Mouse (Mus musculus) hindbrain, embryonic 15.5 days (tissue): ENCODE data around the gene Iqcg. TPM values are rescaled to one million over a fixed set of nuclear protein-coding genes. Genes with fewer than 3 reads are reported as not detected.
"Not testable (repeated sequence)": the region's sequence is repeated elsewhere in the genome, so short reads cannot be mapped to it uniquely, and the experiment has no call there.

Experiments
- ATAC-seq: fragments of 200-750 bp; cut with Nextera tagmentation; 2 replicates; pipeline ENCODE4 v1.8.0; 2017; ENCODE audit warnings: low read depth, moderate number of reproducible peaks, moderate TSS enrichment; ENCODE audit not compliant: low FRiP score
- H3K27ac ChIP-seq: fragments of 300-500 bp; sonication (generic); replicated peaks from 2 replicates; pipeline ENCODE4 v1.5.1; 2015; ENCODE audit warnings: mild to moderate bottlenecking, inconsistent platforms
- H3K27me3 ChIP-seq: fragments of 300-500 bp; sonication (generic); 2 replicates; pipeline ENCODE4 v1.6.1; 2015; ENCODE audit warnings: control low read depth, inconsistent platforms
- H3K36me3 ChIP-seq: fragments of 300-500 bp; sonication (generic); 2 replicates; pipeline ENCODE4 v1.6.1; 2015; ENCODE audit warnings: control low read depth, inconsistent platforms
- H3K4me1 ChIP-seq: fragments of 300-500 bp; sonication (generic); replicated peaks from 2 replicates; pipeline ENCODE4 v1.6.1; 2015; ENCODE audit warnings: control low read depth, inconsistent platforms
- H3K4me2 ChIP-seq: fragments of 300-500 bp; sonication (generic); 2 replicates; pipeline ENCODE4 v1.6.1; 2015; ENCODE audit warnings: moderate library complexity, mild to moderate bottlenecking, inconsistent platforms
- H3K4me3 ChIP-seq: fragments of 300-500 bp; sonication (generic); 2 replicates; pipeline ENCODE4 v1.5.1; 2015; ENCODE audit warnings: mild to moderate bottlenecking, inconsistent platforms
- H3K9ac ChIP-seq: fragments of 300-500 bp; sonication (generic); 2 replicates; pipeline ENCODE4 v1.6.1; 2015; ENCODE audit warnings: inconsistent platforms
- H3K9me3 ChIP-seq: fragments of 300-500 bp; sonication (generic); 2 replicates; pipeline ENCODE4 v1.6.1; 2016; ENCODE audit warnings: control low read depth, inconsistent platforms
- WGBS: fragments of 180-500 bp; shearing (Covaris S2); methylation state at CpG from one replicate; pipeline ENCODE4 v1.1.7; 2015; 5-methylcytosine and 5-hydroxymethylcytosine counted together
- polyA plus RNA-seq: library from polyadenylated mRNA; unstranded; fragments of >200 nt; fragmentation: Nextera tagmentation; extraction: Ambion mirVana; gene quantifications from 2 replicates; pipeline ENCODE4 v1.2.1, GENCODE M21; 2015

Gene Iqcg
- polyA plus RNA-seq, 1 experiment from 2014 or later = 6.5 TPM

GRCm38 (mm10) chr16:33062682-33063131 lies 6.7 kb upstream of the Iqcg start:
- no peaks in the 10 kb centered on the region for H3K9me3 ChIP-seq
- peak overlapping the region; percentile 64 for H3K9ac ChIP-seq
- peak overlapping the region; percentile 83 for H3K27ac ChIP-seq
- peaks cover 39% of the 10 kb centered on the region for H3K36me3 ChIP-seq
- WGBS = under 1% methylated on average over 33 of the region's 35 CpGs
- peak overlapping the region; percentile 81 for H3K4me2 ChIP-seq
- H3K4me3 ChIP-seq = peak overlapping the region; percentile 70
- no peaks in the 10 kb centered on the region for H3K27me3 ChIP-seq
- ATAC-seq = no peak
- H3K4me1 ChIP-seq = peaks cover 33% of the 10 kb centered on the region

GRCm38 (mm10) chr16:33062024-33062681 lies 6.1 kb upstream of the Iqcg start, which contains the start of gene Lmln:
Gene Lmln (plus strand): TSS chr16:33062521.
- Histone ChIP-seq H3K4me3 (peak within 1 kb of the TSS; percentile 70), H3K27ac (peak within 1 kb of the TSS; percentile 83), H3K4me2 (peak within 1 kb of the TSS; percentile 81), H3K4me1 (peaks cover 38% of the 10 kb centered on the region), H3K36me3 (peaks cover 39% of the 10 kb centered on the region), H3K27me3 (no peaks in the 10 kb centered on the region), H3K9ac (peak within 1 kb of the TSS; percentile 64), H3K9me3 (no peaks in the 10 kb centered on the region)
- WGBS = under 1% methylated on average over 58 of the region's 64 CpGs
- peak; percentile 97 for ATAC-seq

DNA sequence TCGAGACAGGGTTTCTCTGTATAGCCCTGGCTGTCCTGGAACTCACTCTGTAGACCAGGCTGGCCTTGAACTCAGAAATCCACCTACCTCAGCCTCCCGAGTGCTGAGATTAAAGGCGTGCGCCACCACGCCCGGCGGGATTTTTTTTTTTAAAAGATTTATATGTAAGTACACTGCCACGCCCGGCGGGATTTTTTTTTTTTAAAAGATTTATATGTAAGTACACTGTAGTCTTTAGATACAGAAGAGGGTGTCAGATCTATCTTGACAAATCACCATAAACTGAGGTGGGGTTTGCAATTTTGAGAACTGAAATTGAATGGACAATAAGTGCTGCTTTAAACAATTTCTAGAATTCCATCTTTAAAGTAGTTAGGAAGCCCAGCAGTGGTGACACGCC lies 5.4 kb upstream of the Iqcg start:
- H3K9ac ChIP-seq = peak overlapping the region; percentile 64; the same call in 1 of the 2 replicates
- no peak for ATAC-seq
- H3K9me3 ChIP-seq = no peaks in the 10 kb centered on the region
- H3K4me2 ChIP-seq = peak overlapping the region; percentile 81
- H3K4me3 ChIP-seq = peak overlapping the region; percentile 70; the same call in 1 of the 2 replicates
- peaks cover 31% of the 10 kb centered on the region for H3K36me3 ChIP-seq
- no peaks in the 10 kb centered on the region for H3K27me3 ChIP-seq
- 51% methylated on average over 11 of the region's 11 CpGs for WGBS
- peak overlapping the region; percentile 83 for H3K27ac ChIP-seq
- peaks cover 39% of the 10 kb centered on the region for H3K4me1 ChIP-seq

DNA sequence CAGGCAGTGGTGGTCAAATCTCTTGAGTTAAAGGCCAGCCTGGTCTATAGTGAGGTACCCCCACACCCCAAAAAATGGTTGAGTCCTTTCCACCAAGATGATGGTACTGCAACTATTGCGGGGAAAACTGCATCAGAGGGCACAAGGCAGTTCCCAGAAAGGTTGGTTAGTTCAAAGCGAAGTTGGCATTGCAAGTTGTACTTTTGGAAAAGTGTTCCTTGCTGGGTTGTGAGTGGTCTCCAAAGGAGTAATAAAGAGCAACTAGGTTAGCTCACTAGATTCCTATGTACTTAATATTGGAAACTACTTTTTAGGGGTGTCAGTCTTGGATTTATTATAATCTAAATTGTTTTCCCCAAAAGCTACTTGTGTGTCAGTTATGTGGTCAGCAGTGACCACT lies 4.9 kb upstream of the Iqcg start:
- no peaks in the 10 kb centered on the region for H3K27me3 ChIP-seq
- H3K9ac ChIP-seq = no peak overlapping the region
- no peak overlapping the region for H3K27ac ChIP-seq
- 74% methylated on average over 2 of the region's 2 CpGs for WGBS
- ATAC-seq = no peak
- no peak overlapping the region for H3K4me2 ChIP-seq
- H3K4me1 ChIP-seq = peaks cover 39% of the 10 kb centered on the region
- peaks cover 30% of the 10 kb centered on the region for H3K36me3 ChIP-seq
- H3K9me3 ChIP-seq = no peaks in the 10 kb centered on the region
- H3K4me3 ChIP-seq = no peak overlapping the region

- Histone ChIP-seq H3K4me1 (peaks cover 43% of the 10 kb centered on the region), H3K9ac (no peak overlapping the region), H3K4me3 (no peak overlapping the region)
Measured at GRCm38 (mm10) chr16:33059471-33059870, 3.5 kb upstream of the Iqcg start.

DNA sequence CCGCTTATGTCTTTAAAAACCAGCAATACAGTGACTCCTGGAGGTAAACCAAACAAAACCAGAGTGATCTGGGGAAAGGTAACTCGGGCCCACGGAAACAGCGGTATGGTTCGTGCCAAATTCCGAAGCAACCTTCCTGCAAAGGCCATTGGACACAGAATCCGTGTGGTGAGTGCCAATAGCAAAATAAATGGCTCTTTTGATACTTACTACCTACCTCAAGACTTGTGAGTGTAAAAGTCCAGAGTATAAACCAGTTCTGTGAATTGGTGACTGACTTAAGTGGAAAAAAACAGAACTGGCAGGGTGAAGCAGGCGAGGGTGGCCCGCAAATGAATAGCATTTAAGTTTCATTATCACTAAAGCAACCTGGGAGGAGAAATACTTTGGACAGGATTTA lies 2.6 kb upstream of the Iqcg start:
- H3K9ac ChIP-seq, H3K27ac ChIP-seq, H3K27me3 ChIP-seq, H3K4me2 ChIP-seq, ATAC-seq, H3K9me3 ChIP-seq, H3K4me3 ChIP-seq: not testable (repeated sequence)
- Histone ChIP-seq H3K4me1 (peaks cover 38% of the 10 kb centered on the region), H3K36me3 (peaks cover 30% of the 10 kb centered on the region)
- WGBS = 90% methylated on average over 9 of the region's 9 CpGs

More at GRCm38 (mm10) chr16:33059471-33059870, 3.5 kb upstream of the Iqcg start:
- Histone ChIP-seq H3K27me3 (no peaks in the 10 kb centered on the region), H3K27ac (no peak overlapping the region), H3K4me2 (no peak overlapping the region), H3K36me3 (peaks cover 30% of the 10 kb centered on the region), H3K9me3 (no peaks in the 10 kb centered on the region)
- no peak for ATAC-seq
- WGBS = 83% methylated on average over 1 of the region's 1 CpGs

GRCm38 (mm10) chr16:33058033-33058432 lies 2.0 kb upstream of the Iqcg start:
- H3K9ac ChIP-seq = no peak overlapping the region
- H3K27me3 ChIP-seq = no peaks in the 10 kb centered on the region
- H3K36me3 ChIP-seq = peaks cover 30% of the 10 kb centered on the region
- peaks cover 32% of the 10 kb centered on the region for H3K4me1 ChIP-seq
- H3K4me2 ChIP-seq = peak overlapping the region; percentile 79
- 93% methylated on average over 16 of the region's 16 CpGs for whole genome bisulfite sequencing
- H3K27ac ChIP-seq = no peak overlapping the region
- 0 out of 2 replicates have a peak overlapping the region, but pooled peaks have one; percentile 2 for H3K4me3 ChIP-seq
- no peak for ATAC-seq
- no peaks in the 10 kb centered on the region for H3K9me3 ChIP-seq

DNA sequence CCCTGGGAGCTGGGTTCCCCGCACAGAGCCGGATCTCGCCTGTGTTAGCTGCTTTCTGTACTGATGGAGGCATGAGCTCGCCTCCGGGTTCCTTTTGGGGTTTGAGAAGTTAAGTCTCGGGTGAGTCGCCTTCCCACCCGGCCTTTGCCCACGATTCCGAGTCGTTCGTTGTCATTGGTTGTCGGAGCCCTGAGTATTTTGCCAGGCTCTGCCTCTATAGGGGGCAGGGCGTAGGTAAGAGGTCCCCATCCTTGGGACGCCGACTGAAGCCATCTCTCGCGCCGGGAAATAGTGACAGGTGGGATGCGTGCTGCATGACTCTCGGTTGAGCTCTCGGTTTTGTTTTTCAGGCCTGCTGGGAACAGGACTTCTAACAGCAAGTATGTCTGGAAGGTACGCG lies 768 bp upstream of the Iqcg start:
- Histone ChIP-seq H3K27ac (peak overlapping the region; percentile 88), H3K27me3 (no peaks in the 10 kb centered on the region), H3K4me1 (peaks cover 27% of the 10 kb centered on the region), H3K9me3 (no peaks in the 10 kb centered on the region), H3K36me3 (peaks cover 30% of the 10 kb centered on the region), H3K9ac (peak overlapping the region; percentile 90), H3K4me3 (peak overlapping the region; percentile 82), H3K4me2 (peak overlapping the region; percentile 79)
- ATAC-seq = peak; percentile 3; the same call in 1 of the 2 replicates
- under 1% methylated on average over 24 of the region's 24 CpGs for WGBS

- ATAC-seq = peak; percentile 56
- Histone ChIP-seq H3K4me2 (peak overlapping the region; percentile 79), H3K36me3 (peaks cover 25% of the 10 kb centered on the region), H3K9me3 (no peaks in the 10 kb centered on the region), H3K4me3 (peak overlapping the region; percentile 82), H3K4me1 (peaks cover 23% of the 10 kb centered on the region), H3K9ac (peak overlapping the region; percentile 37; the same call in 1 of the 2 replicates), H3K27ac (peak overlapping the region; percentile 88; the same call in 1 of the 2 replicates), H3K27me3 (no peaks in the 10 kb centered on the region)
- 19% methylated on average over 10 of the region's 10 CpGs for WGBS
Measured at GRCm38 (mm10) chr16:33055655-33056054, 363 bp downstream of the Iqcg start.

DNA sequence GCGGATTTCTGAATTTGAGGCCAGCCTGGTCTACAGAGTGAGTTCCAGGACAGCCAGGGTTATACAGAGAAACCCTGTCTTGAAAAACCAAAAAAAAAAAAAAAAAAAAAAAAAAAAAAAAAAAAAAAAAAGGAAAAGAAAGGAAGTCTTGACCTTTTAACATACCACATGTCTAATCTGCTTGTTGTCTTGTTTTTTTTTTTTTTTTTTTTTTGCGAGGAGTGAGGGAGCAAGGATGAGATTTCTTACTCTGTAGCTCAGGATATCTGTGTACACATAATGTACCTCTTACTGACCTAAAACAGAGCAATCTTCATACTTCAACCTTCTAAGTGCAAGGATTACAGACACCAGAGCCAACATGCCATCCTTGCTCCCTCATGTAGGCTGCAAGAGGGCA lies 1.1 kb downstream of the Iqcg start:
- peaks cover 18% of the 10 kb centered on the region; the same call in 1 of the 2 replicates for H3K36me3 ChIP-seq
- not testable (repeated sequence) for ATAC-seq, H3K27me3 ChIP-seq, H3K9me3 ChIP-seq, H3K9ac ChIP-seq, H3K27ac ChIP-seq, H3K4me3 ChIP-seq
- 93% methylated on average over 2 of the region's 2 CpGs for WGBS
- peaks cover 23% of the 10 kb centered on the region for H3K4me1 ChIP-seq
- H3K4me2 ChIP-seq = 0 out of 2 replicates have a peak overlapping the region, but pooled peaks have one; percentile 79

DNA sequence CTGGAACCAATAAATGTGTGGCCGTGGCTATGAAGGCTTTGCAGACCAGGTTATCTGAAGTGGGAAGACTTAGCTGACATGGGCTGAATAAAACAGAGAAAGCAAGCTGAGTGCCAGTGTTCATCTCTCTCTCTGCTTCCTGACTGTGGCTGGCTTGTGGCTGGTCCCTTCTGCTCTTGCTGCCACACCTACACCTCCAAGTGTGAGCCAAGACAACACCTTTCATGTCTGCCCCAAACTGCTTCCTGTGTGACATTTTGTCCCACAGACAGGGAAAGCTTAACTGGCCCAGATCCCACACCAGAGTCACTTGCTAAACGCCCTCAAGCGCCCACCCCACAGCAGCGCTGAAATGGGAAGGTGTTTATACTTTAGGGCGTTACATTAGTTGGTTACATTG lies 2.9 kb downstream of the Iqcg start:
- H3K4me3 ChIP-seq = no peak overlapping the region
- H3K9me3 ChIP-seq = no peaks in the 10 kb centered on the region
- H3K27me3 ChIP-seq = no peaks in the 10 kb centered on the region
- H3K27ac ChIP-seq = no peak overlapping the region
- peaks cover 14% of the 10 kb centered on the region for H3K4me1 ChIP-seq
- H3K4me2 ChIP-seq = no peak overlapping the region
- H3K9ac ChIP-seq = no peak overlapping the region
- ATAC-seq = no peak
- H3K36me3 ChIP-seq = 0 out of 2 replicates have a peak, but pooled peaks cover under 1% of the 10 kb centered on the region
- WGBS = 85% methylated on average over 5 of the region's 5 CpGs

DNA sequence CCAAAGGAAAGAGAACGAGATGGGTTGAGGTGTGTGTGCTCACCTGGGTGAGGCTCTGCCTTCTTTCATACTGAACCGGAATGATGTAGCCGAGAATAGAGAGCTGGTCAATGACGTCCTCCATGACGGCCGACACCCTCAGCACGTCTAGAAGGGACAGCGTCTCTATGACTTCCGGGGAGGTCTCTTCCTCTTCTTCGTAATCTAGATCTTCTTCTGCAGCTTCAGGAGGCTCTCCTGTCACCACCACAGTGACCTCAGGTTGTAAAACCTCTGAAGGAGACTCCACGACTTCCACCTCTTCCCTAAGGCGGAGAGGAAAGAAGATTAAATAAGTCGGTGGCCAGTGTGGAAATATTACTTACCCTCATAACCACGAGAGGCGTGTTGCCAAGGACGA lies 6.2 kb downstream of the Iqcg start:
- no peaks in the 10 kb centered on the region for H3K36me3 ChIP-seq
- H3K27ac ChIP-seq = no peak overlapping the region
- no peaks in the 10 kb centered on the region for H3K9me3 ChIP-seq
- H3K4me3 ChIP-seq = no peak overlapping the region
- no peaks in the 10 kb centered on the region for H3K4me1 ChIP-seq
- 94% methylated on average over 16 of the region's 16 CpGs for WGBS
- H3K27me3 ChIP-seq = no peaks in the 10 kb centered on the region
- no peak for ATAC-seq
- H3K9ac ChIP-seq = no peak overlapping the region
- H3K4me2 ChIP-seq = no peak overlapping the region
